Mouse (Mus musculus) lung, adult 2 months (tissue): ENCODE measurements around the gene Aoc1. TPM values are rescaled to one million over a fixed set of nuclear protein-coding genes. Genes with fewer than 3 reads are reported as not detected.

Experiments used
- DNase-seq: peaks from one replicate; pipeline ENCODE4 v3.0.0; 2022
- H3K4me1 ChIP-seq: fragments of 200-500 bp; 2 replicates; pipeline ENCODE4 v1.6.1; 2011; ENCODE audit warnings: low read length; ENCODE audit not compliant: control insufficient read depth, insufficient read depth
- H3K4me3 ChIP-seq: fragments of 200-500 bp; replicated peaks from 2 replicates; pipeline ENCODE3; 2011; ENCODE audit warnings: low read depth, mild to moderate bottlenecking, control low read depth, low read length; ENCODE audit errors: extremely low read depth
- CTCF ChIP-seq: fragments of 200-500 bp; IDR thresholded peaks from 2 replicates; pipeline ENCODE4 v1.5.1; 2011; ENCODE audit warnings: mild to moderate bottlenecking, low read length, control low read depth; ENCODE audit not compliant: insufficient read depth
- POLR2A ChIP-seq: fragments of 200-500 bp; IDR thresholded peaks from 2 replicates; pipeline ENCODE4 v1.6.1; 2011; ENCODE audit warnings: low read depth, mild to moderate bottlenecking, control low read depth, low read length, borderline replicate concordance; ENCODE audit errors: extremely low read depth
- WGBS: fragments of 180-500 bp; shearing (Covaris S2); methylation state at CpG from one replicate; pipeline ENCODE4 v1.1.7; 2018; 5-methylcytosine and 5-hydroxymethylcytosine counted together
- polyA plus RNA-seq: library from polyadenylated mRNA; depleted of rRNA; stranded (reverse); fragments of >200 nt; gene quantifications from 2 replicates; pipeline ENCODE4 v1.2.3, GENCODE M21; 2012; rRNA removed

Aoc1 gene
- polyA plus RNA-seq, 1 experiment = 4.8 TPM

DNA sequence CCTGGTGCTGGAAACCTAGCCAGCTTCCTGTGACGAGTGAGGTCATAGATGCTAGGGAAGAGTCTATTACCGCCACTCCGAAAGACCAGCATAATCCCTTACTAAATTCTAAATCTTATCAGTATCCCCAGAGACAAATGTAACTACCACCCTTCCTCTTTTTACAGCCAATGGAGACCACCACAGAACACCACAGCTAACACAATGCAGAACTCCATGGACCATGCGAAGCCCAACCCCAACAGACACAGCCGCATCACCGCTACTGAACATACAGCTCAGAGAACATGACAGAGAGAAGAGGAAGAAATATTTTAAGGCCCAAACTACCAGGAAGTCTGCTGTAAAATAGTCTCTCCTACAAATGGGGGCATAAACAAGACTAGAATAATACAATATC is 78.9 kb downstream of the Aoc1 start:
- TF ChIP-seq POLR2A = no peak
- TF ChIP-seq CTCF = no peak
- 81% methylated on average over 6 of the region's 6 CpGs for WGBS
- no peak for DNase-seq
- H3K4me1 ChIP-seq = no peaks in the 10 kb centered on the region
- H3K4me3 ChIP-seq = no peak overlapping the region

DNA sequence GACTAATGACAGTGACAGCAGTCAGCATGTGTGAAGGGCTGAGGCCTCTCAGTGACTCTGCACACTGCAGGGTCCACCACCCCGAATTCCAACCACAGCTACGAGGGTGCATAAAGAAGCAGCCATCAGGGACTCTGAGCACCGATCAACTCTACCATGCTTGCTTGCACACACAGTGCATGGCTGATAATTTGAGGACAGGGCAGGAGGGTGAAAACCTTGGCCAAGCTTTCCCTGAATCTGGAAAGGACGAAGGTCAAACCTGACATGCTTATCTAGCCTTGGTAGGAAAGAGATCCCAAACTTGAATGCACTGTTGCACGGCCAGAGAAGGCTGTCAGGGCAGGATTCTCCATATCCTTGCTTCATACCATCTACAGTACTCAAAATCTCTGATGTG is 80.5 kb downstream of the Aoc1 start:
- 90% methylated on average over 5 of the region's 5 CpGs for WGBS
- no peak for TF ChIP-seq POLR2A
- TF ChIP-seq CTCF = no peak
- Histone ChIP-seq H3K4me1 (no peaks in the 10 kb centered on the region), H3K4me3 (no peak overlapping the region)
- no peak for DNase-seq

DNA sequence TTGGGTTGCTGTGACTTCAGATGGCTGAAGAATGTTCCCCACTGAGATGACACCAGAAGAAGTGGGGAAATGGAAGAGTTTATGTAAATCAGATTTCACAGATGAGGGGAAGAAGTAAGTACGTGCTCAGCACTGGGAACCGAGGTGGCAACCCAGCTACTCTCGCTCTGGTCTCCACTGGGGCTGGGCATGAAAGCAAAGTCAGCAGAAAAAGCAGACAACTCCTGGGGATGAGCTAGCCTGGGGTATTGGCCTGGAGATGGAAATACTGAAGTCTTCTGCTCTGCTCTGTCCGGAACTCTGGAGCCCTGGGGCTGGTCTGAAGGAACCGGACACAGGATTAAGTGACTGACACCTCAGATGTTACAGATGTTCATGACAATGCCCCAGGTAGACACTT is 81.5 kb downstream of the Aoc1 start:
- DNase-seq = no peak
- no peaks in the 10 kb centered on the region for H3K4me1 ChIP-seq
- H3K4me3 ChIP-seq = no peak overlapping the region
- TF ChIP-seq CTCF (no peak), POLR2A (no peak)
- WGBS = 84% methylated on average over 5 of the region's 5 CpGs

DNA sequence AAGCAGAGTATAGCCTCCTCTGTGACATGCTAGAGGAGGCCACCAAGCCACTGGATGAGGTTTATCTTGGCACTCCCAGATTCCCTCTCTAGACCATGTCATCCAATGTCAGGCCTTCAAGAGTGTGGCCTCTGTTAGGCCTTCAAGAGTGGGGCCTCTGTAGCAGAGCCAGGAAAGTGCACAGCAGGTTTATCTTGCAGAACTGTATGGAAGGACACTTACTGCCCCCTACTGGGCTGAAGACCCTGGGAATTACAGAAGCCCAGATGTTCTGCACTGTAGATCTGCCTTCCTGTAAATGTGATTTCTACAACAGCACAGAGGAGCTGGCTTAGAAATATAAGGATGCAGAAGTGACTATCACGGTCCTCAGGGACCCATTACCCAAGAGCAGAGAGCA is 82.2 kb downstream of the Aoc1 start:
- H3K4me3 ChIP-seq = no peak overlapping the region
- peak; percentile 29 for DNase-seq
- 21% methylated on average over 1 of the region's 1 CpGs for WGBS
- no peak for TF ChIP-seq POLR2A
- TF ChIP-seq CTCF = peak; percentile 51
- no peaks in the 10 kb centered on the region for H3K4me1 ChIP-seq

DNA sequence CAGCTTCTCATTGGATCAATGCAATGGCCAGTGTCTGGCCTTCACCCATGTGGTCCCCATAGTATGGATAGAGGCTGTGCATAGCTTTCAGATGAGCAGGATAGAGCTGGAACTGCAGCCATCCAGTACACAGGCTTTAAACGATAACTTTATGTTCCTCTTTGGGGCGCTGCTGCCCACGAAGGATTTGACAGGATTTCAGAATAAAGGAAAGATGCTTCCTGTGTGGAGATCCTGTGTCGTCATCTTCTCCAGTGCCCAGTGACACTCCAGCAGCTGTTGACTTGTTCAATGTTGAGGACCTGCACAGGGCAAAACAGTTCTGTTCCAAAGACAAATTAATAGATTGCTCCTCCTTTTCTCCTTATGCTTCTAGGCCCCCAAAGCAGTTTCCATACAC is 84.1 kb downstream of the Aoc1 start:
- TF ChIP-seq POLR2A = no peak
- no peak for TF ChIP-seq CTCF
- no peak overlapping the region for H3K4me3 ChIP-seq
- WGBS = 57% methylated on average over 4 of the region's 4 CpGs
- no peak for DNase-seq
- H3K4me1 ChIP-seq = no peaks in the 10 kb centered on the region

DNA sequence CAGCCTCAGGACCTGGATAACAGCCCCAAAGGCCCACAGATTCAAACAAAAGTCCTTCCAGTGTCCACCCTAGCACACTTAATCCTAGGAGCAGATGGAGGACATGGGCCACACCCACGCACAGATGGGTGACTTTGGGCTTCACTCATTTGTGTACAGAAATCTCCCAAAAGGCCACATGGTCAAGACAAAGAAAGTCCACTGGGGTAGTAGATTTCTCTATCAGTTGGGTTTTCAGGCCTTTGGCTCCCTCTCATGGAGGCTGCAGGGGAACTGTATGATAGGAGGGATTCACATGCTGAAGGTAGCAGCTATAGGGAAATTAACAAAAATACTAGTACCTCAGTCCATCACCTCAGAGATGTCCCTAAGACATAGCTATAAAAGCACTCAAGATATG is 85.4 kb downstream of the Aoc1 start:
- WGBS = 57% methylated on average over 1 of the region's 1 CpGs
- H3K4me3 ChIP-seq = no peak overlapping the region
- no peak for TF ChIP-seq POLR2A
- no peak for TF ChIP-seq CTCF
- no peaks in the 10 kb centered on the region for H3K4me1 ChIP-seq
- DNase-seq = no peak

Other genes with a start within 250 kb of the Aoc1 start
- gene AI854703, start 246.1 kb upstream of the Aoc1 start, polyA plus RNA-seq = 0.98 and 1.3 TPM in 2 replicates
- 11.4 and 15.2 TPM in 2 replicates for gene Gimap8, start 225.7 kb upstream of the Aoc1 start, polyA plus RNA-seq
- 2.8 and 5.2 TPM in 2 replicates for gene Gimap9, start 196.8 kb upstream of the Aoc1 start, polyA plus RNA-seq
- gene Gimap4, start 188.3 kb upstream of the Aoc1 start, polyA plus RNA-seq = 40.8 and 58.9 TPM in 2 replicates
- gene Gimap6, start 164.7 kb upstream of the Aoc1 start, polyA plus RNA-seq = 23.5 and 40.1 TPM in 2 replicates
- 1.8 TPM in 1 of 2 replicates, not detected in the other for gene Gm28053, start 154.3 kb upstream of the Aoc1 start, polyA plus RNA-seq
- gene Gimap7, start 154.3 kb upstream of the Aoc1 start, polyA plus RNA-seq = 0.72 and 1.2 TPM in 2 replicates
- gene Gimap1, start 133.8 kb upstream of the Aoc1 start, polyA plus RNA-seq = 29.9 and 35.2 TPM in 2 replicates
- gene Gimap5, start 126.7 kb upstream of the Aoc1 start, polyA plus RNA-seq = 28.6 and 32.8 TPM in 2 replicates
- gene Gimap3, start 102.0 kb upstream of the Aoc1 start, polyA plus RNA-seq = 12.5 and 15.4 TPM in 2 replicates
- gene Tmem176a, start 32.0 kb upstream of the Aoc1 start, polyA plus RNA-seq = 254 and 269 TPM in 2 replicates
- 521 and 609 TPM in 2 replicates for gene Tmem176b, start 31.4 kb upstream of the Aoc1 start, polyA plus RNA-seq
- not detected in 2 replicates for gene 1600015I10Rik, start 57.0 kb downstream of the Aoc1 start, polyA plus RNA-seq
- not detected in 2 replicates for gene Doxl2, start 102.1 kb downstream of the Aoc1 start, polyA plus RNA-seq
- gene Svs1, start 114.0 kb downstream of the Aoc1 start, polyA plus RNA-seq = not detected in 2 replicates
- gene Gpnmb, start 163.7 kb downstream of the Aoc1 start, polyA plus RNA-seq = 25.7 and 28.8 TPM in 2 replicates
- gene Malsu1, start 200.9 kb downstream of the Aoc1 start, polyA plus RNA-seq = 11.5 and 12.6 TPM in 2 replicates